Mouse (Mus musculus): ENCODE data around the gene Mdfic. TPM values are rescaled to one million over a fixed set of nuclear protein-coding genes. Genes with fewer than 3 reads are reported as not detected.

Gene Mdfic
- polyA plus RNA-seq (2015; fragmentation: Illumina TruSeq; extraction: RNeasy Lipid Tissue Mini Kit (QIAGEN cat#74804); ENCODE audit: low read depth, low replicate concordance) = 4.0 TPM

GRCm38 (mm10) chr6:15720461-15720817 lies at the start of gene Mdfic:
Mdfic (plus strand) TSS chr6:15720661.

